Mouse (Mus musculus) adrenal gland, postnatal 4 days (tissue): Measurements from ENCODE around the gene Cd247. TPM values are rescaled to one million over a fixed set of nuclear protein-coding genes. Genes with fewer than 3 reads are reported as not detected.
"Not testable (repeated sequence)": the region's sequence is repeated elsewhere in the genome, so short reads cannot be mapped to it uniquely, and the experiment has no call there.

ENCODE experiments used
- DNase-seq, 2 experiments: peaks; one replicate each; pipeline ENCODE4 v3.0.0; 2021 to 2022; ENCODE audit warnings: low spot score in 2 of 2, mixed read lengths in 2 of 2
- long read RNA-seq, 2 experiments: library from polyadenylated mRNA; stranded (forward); transcript quantifications; one replicate each; pipeline ENCODE4 v2.0.0; 2021
- total RNA-seq, 2 experiments: library from RNA; stranded (reverse); gene quantifications; 2 replicates each; pipeline ENCODE4 v1.2.3; 2021

Gene Cd247
- total RNA-seq, result under 1 TPM; 0.45 to 0.48 TPM
- long read RNA-seq, experiment 1, partial matches to known transcripts, result 1 of 3 reads
- long read RNA-seq, experiment 1, other reads (novel, unspliced or antisense), result 2 of 3 reads
- long read RNA-seq, experiment 2, partial matches to known transcripts, result 1 of 6 reads
- long read RNA-seq, experiment 2, other reads (novel, unspliced or antisense), result 5 of 6 reads

DNA sequence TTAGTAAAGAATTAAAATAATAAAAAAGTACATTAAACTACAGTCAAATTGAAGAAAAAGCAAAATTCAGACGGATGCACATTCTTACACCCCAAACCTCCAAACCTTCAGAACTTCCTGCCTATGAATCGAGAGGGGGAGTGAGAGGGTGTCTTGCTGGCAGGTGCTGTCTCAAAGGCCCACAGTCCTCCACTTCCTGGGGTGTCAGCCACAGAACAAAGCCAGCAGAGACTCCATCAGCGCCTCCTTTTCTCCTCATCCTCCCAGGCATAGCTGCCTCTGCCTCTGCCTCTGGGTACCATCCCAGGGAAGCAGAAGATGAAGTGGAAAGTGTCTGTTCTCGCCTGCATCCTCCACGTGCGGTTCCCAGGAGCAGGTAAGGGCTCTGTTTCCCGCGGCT, at the start of gene Cd247:
Cd247 (plus strand) TSS at position 171 of the 400 bp plus-strand sequence.
- DNase-seq, result no peak

DNA sequence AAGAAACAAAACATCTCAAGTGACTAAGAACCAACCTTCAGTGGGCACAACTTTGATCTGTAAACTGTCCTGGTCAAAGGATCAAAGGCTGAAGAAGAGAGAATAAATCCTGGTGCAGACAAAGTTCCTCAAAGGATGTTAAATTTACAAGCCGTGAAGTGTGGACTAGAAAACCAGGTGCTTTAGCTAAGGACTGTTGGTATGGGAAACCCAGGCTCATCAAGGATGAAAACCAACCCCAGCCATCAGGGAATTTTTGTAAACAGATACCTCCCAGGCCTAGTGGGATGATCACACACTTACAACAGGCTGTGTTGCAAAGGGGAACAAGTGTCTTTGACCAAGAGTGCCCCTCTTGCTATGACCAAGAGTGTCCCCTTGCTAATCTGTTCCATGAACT, 49.5 kb upstream of the Cd247 start:
- no peak for DNase-seq

DNA sequence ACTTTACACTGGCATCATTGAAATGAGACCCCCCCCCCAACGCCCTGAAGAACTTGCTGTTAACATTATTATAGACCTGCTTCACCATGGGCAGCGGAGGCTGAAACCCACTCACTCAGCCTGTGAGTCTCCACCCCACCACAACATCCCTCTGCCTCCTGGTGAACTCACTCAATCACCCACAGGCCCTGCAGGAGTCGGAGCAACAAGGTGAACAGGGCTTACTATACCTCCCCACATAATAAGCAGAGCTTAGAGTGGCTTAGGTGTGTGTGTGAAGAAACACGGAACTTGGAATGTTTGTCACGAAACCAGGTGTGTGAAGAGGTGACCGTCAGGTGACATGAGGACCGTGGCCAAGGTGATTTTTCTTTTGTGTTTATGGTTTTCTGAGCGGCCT, 46.5 kb upstream of the Cd247 start:
- DNase-seq, result no peak

DNA sequence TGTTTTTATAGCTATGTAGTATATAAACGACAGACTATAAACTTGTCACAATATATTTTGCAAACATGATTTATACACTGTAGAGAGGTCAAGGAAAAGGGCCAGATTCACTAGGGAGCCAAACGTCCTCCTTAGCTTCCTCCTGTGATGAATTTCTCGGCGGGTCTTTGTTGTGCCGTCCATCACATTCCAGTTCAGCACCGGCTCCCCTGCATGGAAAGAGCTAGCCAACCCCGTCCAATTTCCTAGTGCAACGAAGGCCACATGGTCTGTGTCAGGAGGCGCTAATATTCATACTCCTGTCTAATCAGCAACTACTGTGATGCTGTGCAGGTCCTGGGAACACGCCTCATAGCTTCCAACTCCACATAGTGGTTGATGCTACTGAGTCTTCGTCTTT, 40.4 kb upstream of the Cd247 start:
- no peak for DNase-seq

DNA sequence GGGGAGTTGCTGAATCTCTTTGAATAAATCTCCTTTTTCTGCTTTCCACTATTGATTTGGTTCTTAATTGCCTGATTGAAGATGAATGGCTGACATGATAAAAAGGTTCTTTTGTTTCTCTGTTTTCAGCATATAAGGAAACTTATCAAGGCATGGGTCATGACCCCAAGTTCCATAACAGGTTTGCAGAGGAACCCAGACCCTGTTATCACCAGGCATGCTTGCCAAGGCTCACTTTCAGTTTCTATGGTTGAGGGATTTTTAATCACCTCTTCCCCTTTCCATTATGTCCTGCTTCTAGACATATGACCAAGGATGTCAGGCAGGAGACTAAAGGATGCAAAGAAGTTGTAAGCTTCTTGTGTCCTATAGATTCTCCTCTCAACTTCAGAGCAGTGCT, 37.3 kb upstream of the Cd247 start:
- no peak for DNase-seq

DNA sequence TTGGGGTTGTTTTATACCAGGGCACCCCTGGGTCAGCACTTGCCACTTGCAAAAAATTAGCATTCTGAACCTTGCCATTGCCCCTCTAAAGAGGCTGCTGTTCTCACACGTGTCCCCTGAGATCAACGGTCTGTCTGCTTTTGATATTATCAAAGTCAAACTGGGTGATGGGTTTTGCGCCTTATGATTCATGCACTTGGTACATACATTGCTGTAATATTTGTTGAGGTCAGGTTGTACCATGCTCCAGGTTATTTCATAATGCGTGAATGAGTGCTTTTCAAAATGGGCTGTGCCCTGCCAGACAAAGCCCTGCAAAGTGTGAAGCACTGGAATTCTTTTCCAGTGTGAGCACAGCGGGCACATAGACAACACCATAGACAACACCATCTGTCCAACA, 36.6 kb upstream of the Cd247 start:
- DNase-seq, result no peak

DNA sequence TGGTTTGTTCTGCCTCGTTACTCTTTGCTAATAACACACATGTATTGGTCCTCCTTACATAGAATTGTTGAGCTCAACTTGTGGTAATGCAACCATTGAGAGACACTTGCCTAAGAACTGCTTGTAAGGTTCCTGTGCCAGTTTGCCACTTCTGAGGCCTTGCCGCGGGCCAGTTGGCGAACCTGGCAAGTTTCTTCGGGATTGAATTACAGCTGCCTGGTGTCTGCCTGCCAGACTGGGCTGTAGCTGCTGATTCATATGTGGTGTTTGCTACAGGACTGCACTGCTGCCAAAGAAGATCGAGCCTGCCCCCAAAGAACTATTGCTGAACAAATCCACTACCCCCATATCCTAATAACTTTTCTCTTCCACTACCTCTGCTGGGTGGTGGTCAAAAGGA, 34.3 kb upstream of the Cd247 start:
- no peak for DNase-seq

DNA sequence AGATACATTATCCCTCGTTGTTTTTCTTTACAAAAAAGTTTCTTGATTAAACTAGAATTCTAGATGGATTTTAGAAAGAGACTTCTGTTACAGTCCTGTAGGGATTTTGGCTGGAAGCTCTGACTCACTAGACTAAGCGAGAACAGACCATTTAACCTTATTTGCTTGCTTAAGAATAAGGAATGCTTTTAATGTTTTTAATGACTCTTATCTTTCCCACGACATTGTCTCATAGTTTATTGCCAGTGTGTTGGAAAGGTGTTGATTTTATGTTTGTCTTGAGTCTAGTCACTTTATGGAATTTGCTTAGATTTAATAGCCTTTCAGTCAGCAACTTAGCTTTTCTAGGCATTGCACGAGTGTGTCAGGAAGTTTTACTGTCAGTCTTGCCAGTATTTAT, 33.3 kb upstream of the Cd247 start:
- no peak for DNase-seq

DNA sequence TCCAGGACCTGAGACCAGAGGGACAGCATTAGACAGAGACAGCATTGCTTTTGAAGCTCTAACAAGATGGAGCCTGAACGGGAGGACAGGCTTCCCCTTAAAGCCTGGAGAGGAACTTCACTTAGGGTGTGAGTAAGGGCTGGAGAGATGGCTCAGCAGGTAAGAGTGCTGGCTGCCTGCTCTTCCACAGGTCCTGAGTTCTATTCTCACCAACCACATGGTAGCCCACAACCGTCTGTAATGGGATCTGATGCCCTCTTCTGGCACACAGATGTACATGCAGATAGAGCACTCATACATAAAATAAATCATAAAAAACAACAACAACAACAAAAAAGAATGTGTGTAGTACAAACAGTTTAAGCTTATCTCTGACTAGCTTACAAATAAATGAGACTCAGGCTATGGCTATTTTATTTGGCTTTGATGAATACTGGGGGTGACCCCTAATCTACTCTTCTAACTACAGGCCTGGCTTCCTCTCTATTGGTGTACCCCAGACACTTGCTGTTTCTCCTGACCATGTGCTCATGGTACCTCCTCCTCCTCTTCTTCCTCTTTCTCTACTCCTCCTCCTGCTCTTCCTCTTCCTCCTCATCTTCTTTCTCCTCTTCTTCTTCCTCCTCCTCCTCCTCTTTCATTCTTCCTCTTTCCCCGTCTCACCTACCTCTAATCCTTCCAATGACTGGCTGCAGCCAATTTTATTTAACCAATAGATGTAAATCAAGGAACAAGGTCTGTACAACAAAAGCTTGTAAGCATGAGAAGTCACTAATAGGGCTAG, 26.8 kb upstream of the Cd247 start:
- DNase-seq, result no peak

DNA sequence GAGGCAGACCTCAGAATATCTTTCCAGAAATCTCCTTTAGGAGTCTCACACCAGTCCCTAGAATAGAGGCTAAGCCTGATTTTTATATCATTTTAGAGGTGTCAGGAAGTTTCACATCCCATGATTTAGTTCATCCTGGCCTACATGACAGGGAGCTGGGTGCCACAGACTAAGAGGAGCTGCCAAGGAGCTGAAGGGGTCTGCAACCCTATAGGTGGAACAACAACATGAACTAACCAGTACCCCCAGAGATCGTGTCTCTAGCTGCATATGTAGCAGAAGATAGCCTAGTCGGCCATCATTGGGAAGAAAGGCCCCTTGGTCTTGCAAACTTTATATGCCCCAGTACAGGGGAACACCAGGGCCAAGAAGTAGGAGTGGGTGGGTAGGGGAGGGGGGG, 26.0 kb upstream of the Cd247 start:
- DNase-seq, result not testable (repeated sequence)

DNA sequence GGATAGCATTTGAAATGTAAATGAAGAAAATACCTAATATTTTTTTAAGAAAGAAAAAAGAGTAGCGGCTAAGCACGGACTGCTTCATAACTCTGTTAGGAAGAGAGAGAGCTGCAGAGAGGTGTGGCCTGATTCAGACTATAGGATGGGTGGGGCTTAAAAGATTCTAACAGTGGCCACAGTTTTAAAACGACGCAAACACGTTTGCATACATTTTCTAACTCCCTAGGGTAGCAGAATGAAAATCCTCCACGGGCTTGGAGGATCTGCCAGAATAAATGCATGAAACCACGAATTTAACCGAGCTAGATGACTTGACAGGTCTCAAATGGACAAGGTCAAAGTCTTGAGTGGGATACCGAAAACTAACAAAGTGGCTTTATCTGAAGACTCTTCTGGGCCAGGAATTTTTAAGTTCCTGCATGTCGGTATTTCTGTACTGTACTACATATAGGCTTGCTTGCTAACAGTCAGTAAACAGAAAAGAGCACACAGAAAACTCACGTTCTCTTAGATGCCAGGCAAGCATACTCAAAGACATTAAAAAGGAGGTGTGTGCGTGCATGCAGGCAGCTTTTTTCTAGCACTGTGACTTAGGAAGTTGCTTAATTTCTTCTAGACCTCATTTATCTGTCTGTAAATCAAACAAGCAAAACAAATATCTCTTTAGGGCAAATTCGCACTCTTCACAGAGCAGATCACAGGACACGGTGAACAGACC, 25.4 kb upstream of the Cd247 start:
- DNase-seq, result no peak

DNA sequence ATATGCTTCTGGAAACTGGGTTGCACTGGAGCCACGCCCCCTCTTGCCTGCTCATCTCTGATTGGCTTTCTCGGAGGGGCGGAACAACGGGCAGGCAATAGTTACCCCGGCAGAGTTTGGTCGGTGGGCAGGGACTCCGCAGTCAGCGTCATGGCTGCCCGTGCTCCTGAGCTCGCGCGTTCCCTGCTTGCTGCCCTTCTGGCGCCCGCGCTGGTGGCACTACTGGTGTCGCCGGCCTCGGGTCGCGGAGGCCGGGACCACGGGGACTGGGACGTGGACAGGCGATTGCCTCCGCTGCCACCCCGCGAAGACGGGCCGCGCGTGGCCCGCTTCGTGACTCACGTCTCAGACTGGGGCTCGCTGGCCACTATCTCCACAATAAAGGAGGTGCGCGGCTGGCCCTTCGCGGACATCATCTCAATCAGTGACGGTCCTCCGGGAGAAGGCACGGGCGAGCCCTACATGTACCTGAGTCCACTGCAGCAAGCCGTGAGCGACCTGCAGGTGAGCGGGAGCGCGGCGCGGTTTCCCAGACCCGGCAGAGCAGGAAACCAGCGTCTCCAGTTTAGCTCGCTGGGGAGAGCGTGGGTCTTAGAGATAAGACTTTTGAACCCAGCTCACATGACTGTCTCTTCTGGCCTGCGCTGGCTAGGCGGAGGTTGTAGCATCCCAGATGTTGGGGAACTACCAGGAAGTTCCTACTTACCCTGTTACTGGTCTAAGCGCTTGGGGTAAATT, 24.7 kb upstream of the Cd247 start, which contains the start of gene Creg1:
Creg1 (plus strand) TSS at position 112 of the 738 bp plus-strand sequence.
- DNase-seq, result peak; percentile 73 to 88

DNA sequence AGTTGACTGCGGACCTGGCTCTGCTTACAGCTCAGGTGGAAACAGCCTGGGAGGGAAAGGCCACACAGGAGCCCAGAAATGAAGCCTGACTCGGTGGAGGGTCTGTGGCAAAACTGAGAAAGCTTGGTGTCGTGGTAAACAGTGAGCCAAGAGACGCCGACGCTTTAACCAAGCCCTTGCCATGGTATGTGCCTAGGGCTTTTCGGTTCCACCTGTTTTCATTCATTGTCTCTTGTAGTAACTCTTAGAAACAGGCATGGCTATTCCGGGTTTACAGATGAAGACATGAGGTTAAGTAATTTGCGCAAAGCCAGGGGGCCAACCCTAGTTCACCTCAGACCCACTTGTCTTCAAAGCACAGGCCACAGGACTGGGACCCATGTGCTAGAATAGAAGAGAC, 23.9 kb upstream of the Cd247 start:
- no peak for DNase-seq

DNA sequence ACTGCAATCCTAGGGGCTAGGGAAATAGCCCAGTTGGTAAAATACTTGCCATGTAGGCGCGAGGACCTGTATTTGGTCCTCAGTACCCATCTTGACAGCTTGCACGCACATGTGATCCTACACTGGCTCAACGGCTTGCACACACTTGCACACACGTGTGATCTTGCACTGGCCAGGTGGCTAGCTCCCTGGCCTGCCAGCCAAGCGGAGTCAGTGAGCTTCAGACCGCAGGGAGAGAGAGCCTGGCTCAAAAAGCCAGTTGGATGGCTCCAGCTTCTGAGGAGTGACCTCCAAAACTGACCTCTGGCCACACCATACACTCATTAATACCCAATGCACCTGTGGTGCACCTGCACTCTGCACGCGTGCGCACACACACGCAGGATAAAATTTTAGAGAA, 23.4 kb upstream of the Cd247 start:
- no peak for DNase-seq

DNA sequence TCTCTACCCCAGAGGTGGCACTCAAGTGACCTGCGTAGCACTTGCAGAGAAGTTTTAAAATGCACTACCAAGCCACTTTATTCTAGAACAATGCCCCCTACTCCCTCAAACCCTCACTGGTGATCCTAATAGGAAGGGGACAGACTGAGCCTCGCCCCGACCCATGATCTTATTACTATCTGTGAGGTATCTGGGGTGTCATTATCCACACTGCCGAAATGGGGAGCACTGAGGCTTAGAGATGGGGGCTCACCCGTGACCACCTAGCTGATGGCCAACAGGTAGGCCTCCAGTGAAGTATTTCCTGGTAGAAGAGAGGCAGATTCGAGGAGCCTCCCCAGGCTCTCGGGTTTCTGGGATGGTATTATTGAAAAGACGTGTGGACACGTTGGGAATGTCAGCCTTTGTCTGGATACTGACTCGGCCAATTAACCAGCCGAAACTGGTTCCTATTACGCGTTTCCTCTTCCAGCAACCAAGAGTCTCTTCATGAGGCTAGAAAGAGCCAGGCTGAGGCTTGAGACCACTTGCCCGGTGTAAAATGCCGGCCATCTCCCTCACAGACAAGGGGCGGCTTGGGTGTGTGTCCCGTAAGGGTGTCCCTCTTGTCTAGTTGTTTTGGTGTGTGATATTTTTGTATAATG, 22.7 kb upstream of the Cd247 start:
- DNase-seq, result no peak

DNA sequence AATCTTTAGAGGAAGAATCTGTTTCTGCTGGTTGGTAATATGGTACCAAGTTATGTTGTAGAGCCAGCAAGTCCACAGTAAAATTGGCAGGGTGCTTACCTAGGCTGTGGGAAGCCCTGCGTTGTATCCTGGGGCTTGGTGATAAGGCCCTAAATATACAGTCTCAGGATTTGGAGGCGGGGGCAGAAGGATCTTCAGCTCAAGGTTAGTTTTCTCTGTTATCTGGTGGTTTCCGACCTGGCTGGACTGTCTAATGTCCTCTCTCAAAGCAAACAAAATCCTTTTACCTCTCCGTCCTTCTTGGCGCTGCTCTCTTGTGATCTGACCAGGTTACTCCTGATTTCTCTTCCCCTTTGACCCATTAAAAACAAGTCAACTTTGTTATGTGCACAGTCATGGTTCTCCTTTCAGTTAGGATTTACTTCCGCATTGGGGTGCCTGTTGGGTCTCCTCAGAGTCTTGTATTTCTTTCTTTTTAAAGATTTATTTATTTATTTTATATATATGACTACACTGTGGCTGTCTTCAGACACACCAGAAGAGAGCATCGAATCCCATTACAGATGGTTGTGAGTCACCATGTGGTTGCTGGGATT, 22.1 kb upstream of the Cd247 start:
- DNase-seq, result no peak

DNA sequence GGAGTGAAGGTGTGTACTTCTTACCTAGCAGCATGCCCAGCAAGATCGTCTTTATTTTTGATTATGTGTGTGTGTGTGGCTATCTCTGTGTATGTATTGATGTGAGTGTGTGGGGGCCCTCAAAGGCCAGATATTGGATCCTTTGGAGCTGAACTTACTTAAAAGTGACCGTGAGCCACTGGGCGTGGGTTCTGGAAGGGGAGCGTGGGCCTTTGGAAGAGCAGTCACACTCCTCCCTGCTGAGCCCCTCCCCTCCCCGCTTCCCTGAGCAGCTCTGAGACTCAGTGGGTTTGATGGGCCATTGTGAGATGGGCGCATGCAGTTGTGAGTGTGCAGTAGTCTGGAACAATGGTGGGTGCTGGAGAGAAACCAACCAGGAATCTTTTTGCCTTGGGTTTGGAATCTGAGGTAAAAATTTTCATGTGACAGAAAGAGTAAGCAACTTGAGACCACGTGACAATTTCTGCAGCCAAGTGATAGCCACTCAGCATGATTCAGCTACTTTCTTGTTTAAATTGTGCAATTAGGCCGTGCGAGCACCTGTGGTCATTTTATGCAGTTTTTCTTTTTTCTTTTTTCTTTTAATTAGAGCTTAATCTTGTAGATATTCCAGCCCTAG, 19.5 kb upstream of the Cd247 start:
- DNase-seq, result no peak

DNA sequence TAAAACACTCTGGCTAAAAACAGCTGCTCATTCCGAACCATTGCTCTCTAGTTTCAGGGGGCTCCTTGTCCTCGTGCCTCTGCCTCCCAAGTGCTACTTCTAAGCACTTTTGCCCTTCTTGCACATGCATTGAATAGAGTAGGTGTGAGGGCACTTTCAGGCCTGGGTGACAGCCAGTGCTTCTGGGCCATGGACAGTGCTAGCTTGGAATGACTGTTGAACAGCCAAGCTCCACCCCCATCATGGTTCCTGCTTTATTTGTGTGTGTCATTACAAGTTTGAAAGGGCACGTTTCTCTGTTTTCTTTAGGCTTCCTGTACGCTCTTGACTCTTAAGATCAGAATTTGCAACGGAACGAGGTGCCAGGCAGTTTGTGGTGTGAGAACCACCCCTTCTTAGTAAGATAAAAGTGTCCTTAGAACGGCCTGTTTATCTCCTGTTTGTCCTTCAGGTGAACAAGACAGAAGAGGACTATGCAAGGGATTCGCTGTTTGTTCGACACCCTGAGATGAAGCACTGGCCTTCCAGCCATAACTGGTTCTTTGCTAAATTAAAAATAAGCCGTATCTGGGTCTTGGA, 18.2 kb upstream of the Cd247 start:
- no peak for DNase-seq

DNA sequence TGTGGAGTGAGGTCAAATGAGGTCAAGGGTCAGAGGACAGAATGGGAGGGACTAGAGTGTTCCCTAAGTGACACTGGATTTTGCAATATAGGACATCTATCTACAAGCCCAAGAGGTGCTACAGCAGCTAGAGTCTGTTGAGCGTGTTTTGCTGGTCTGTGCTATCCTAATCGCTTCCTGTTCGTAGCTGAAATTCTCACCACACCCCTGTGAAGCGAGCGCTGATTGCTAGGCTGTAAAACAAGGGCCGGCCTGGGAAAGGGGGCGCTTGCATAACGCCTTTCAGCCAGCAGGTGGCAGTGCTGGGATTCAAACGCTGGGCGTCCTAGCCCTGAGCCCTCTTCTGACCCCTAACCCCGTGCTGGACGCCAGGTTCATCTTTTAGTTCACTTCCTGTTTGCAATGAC, 17.0 kb upstream of the Cd247 start:
- DNase-seq, result peak; percentile 45 to 49

DNA sequence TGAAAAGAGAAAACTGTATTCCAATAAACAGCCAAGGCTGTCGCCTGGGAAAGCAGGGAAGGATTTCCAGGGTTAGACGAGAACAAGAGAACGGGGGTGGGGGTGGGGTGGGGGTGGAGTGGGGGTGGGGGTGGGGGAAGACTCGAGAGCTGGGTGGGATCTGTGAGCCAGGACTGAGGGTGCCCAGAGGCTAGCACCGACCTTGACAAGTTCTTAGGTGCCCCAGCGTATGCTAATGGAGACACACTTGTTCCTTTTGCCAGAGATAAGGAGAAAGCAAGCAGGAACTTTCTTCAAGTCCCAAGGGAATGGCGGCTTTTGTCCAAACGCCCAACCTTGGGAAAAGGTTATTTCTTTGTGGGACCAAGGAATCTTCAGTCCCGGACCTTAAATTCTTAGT, 16.5 kb upstream of the Cd247 start:
- no peak for DNase-seq
